Mouse (Mus musculus) liver, embryonic 12.5 days (tissue): ENCODE measurements around the gene Gm20662. TPM values are rescaled to one million over a fixed set of nuclear protein-coding genes. Genes with fewer than 3 reads are reported as not detected.

Source experiments
- ATAC-seq: fragments of 200-750 bp; cut with Nextera tagmentation; 2 replicates; pipeline ENCODE4 v1.8.0; 2017; ENCODE audit warnings: moderate number of reproducible peaks, mild to moderate bottlenecking, moderate library complexity
- H3K27ac ChIP-seq: fragments of 300-500 bp; sonication (generic); 2 replicates; pipeline ENCODE4 v1.5.1; 2016; ENCODE audit warnings: mild to moderate bottlenecking
- H3K27me3 ChIP-seq: fragments of 300-500 bp; sonication (generic); replicated peaks from 2 replicates; pipeline ENCODE4 v1.6.1; 2016; ENCODE audit warnings: mild to moderate bottlenecking, moderate library complexity
- H3K36me3 ChIP-seq: fragments of 300-500 bp; sonication (generic); 2 replicates; pipeline ENCODE4 v1.6.1; 2016; ENCODE audit warnings: mild to moderate bottlenecking, moderate library complexity
- H3K4me1 ChIP-seq: fragments of 300-500 bp; sonication (generic); 2 replicates; pipeline ENCODE4 v1.6.1; 2016
- H3K4me2 ChIP-seq: fragments of 300-500 bp; sonication (generic); 2 replicates; pipeline ENCODE4 v1.6.1; 2016; ENCODE audit warnings: mild to moderate bottlenecking, moderate library complexity
- H3K4me3 ChIP-seq: fragments of 300-500 bp; sonication (generic); 2 replicates; pipeline ENCODE4 v1.5.1; 2016; ENCODE audit warnings: mild to moderate bottlenecking, moderate library complexity
- H3K9ac ChIP-seq: fragments of 300-500 bp; sonication (generic); 2 replicates; pipeline ENCODE4 v1.6.1; 2016; ENCODE audit warnings: mild to moderate bottlenecking, moderate library complexity
- H3K9me3 ChIP-seq: fragments of 300-500 bp; sonication (generic); replicated peaks from 2 replicates; pipeline ENCODE4 v1.6.1; 2016; ENCODE audit warnings: mild to moderate bottlenecking, moderate library complexity
- WGBS: fragments of 180-500 bp; shearing (Covaris S2); methylation state at CpG from one replicate; pipeline ENCODE4 v1.1.7; 2016; ENCODE audit not compliant: insufficient replicate concordance; 5-methylcytosine and 5-hydroxymethylcytosine counted together
- polyA plus RNA-seq: library from polyadenylated mRNA; unstranded; fragments of >200 nt; fragmentation: Nextera tagmentation; extraction: Ambion mirVana; gene quantifications from 2 replicates; pipeline ENCODE4 v1.2.1, GENCODE M21; 2016

The Gm20662 gene
- polyA plus RNA-seq, 1 experiment from 2014 or later = 0.75 TPM

- Histone ChIP-seq H3K27ac (peak overlapping the region; percentile 98), H3K4me1 (peaks cover 88% of the 10 kb centered on the region), H3K9me3 (no peaks in the 10 kb centered on the region), H3K4me3 (peak overlapping the region; percentile 82), H3K9ac (peak overlapping the region; percentile 93), H3K27me3 (no peaks in the 10 kb centered on the region), H3K4me2 (peak overlapping the region; percentile 86), H3K36me3 (peaks cover 80% of the 10 kb centered on the region)
- ATAC-seq = no peak; the same call in 1 of the 2 replicates
- 34% methylated on average over 7 of the region's 7 CpGs for WGBS
Measured at GRCm38 (mm10) chr9:107981684-107982605, 14.2 kb upstream of the Gm20662 start.

DNA sequence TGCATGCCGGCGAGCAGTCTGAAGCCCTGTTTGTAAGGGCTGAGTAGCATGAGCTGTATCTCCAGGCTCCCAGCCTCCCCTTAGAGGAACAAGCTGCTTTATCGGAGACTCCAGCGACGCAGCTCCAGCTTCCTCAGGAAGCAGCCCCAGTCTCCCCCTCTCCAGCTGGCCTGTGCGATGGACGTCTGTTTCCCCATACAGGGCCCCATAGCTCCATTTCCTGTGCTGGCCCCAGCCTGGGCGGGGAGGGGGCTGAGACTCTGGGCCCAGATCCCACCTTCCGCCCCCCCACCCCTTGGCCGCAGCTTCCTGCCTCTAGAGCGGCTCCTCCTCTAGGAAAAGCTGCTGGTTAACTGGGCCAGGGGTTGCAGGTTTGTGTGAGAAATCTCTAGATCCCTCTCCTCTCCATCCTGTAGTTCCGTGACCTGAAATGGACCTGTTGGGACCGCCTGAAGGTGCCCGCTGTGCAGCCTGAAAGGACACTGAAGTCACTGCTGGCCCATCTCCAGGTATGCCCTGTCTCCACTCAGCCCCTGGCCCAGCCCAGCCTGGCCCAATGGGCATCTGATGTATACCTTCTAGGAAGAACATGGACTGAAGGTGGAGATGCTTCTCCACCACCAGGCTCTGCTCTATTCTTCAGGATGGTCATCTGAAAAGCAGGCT is 13.3 kb upstream of the Gm20662 start, which contains the start of gene Gm20661:
Gene Gm20661 (plus strand): TSS at position 378 of the 666 bp plus-strand sequence.
- peaks cover 87% of the 10 kb centered on the region for H3K4me1 ChIP-seq
- H3K9me3 ChIP-seq = no peaks in the 10 kb centered on the region
- H3K36me3 ChIP-seq = peaks cover 71% of the 10 kb centered on the region
- no peaks in the 10 kb centered on the region for H3K27me3 ChIP-seq
- H3K27ac ChIP-seq = peak within 1 kb of the TSS; percentile 98
- WGBS = 11% methylated on average over 14 of the region's 14 CpGs
- H3K4me2 ChIP-seq = peak within 1 kb of the TSS; percentile 86
- H3K4me3 ChIP-seq = peak within 1 kb of the TSS; percentile 82
- peak; percentile 82 for ATAC-seq
- H3K9ac ChIP-seq = peak within 1 kb of the TSS; percentile 93

DNA sequence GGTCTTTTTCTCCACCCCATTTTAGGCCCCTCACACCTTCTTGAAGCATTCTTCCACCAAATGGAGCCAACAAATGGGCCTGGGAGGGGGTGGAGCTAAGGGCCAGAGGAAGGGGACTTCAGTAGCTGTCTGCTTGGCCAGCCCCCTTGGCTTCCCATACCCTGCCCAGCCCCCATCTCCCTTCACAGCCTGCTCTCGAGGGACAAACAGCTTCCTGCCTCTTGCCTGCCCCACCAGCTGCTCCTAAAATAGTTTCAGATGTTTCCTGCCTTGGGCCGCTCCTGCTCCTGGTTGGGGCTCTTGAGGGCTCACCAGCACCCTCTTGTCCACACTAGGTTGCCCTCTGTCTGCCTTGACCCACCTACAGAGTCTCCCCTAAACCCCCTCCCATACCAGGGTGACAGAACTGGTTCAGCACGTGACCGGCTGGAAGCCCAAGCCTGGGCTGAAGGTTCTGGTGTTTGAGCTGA is 12.7 kb upstream of the Gm20662 start:
- Histone ChIP-seq H3K9ac (peak overlapping the region; percentile 93), H3K4me2 (peak overlapping the region; percentile 86), H3K4me3 (peak overlapping the region; percentile 82), H3K4me1 (peaks cover 87% of the 10 kb centered on the region), H3K27ac (peak overlapping the region; percentile 98), H3K36me3 (peaks cover 65% of the 10 kb centered on the region), H3K27me3 (no peaks in the 10 kb centered on the region), H3K9me3 (no peaks in the 10 kb centered on the region)
- WGBS = 8% methylated on average over 4 of the region's 4 CpGs
- ATAC-seq = no peak

- Histone ChIP-seq H3K4me2 (peak overlapping the region; percentile 86), H3K9ac (peak overlapping the region; percentile 93), H3K27me3 (no peaks in the 10 kb centered on the region), H3K4me3 (peak overlapping the region; percentile 82), H3K4me1 (peaks cover 80% of the 10 kb centered on the region), H3K27ac (peak overlapping the region; percentile 98), H3K36me3 (peaks cover 58% of the 10 kb centered on the region), H3K9me3 (no peaks in the 10 kb centered on the region)
- 25% methylated on average over 19 of the region's 19 CpGs for WGBS
- no peak for ATAC-seq
Measured at GRCm38 (mm10) chr9:107984052-107984753, 11.9 kb upstream of the Gm20662 start.

GRCm38 (mm10) chr9:107984754-107985055 is 11.4 kb upstream of the Gm20662 start:
- H3K9ac ChIP-seq = peak overlapping the region; percentile 93
- H3K9me3 ChIP-seq = no peaks in the 10 kb centered on the region
- no peaks in the 10 kb centered on the region for H3K27me3 ChIP-seq
- peak overlapping the region; percentile 98 for H3K27ac ChIP-seq
- peaks cover 53% of the 10 kb centered on the region for H3K36me3 ChIP-seq
- peak overlapping the region; percentile 86 for H3K4me2 ChIP-seq
- WGBS = 17% methylated on average over 9 of the region's 9 CpGs
- H3K4me3 ChIP-seq = peak overlapping the region; percentile 82
- no peak for ATAC-seq
- H3K4me1 ChIP-seq = peaks cover 78% of the 10 kb centered on the region

GRCm38 (mm10) chr9:107985131-107986119 is 10.7 kb upstream of the Gm20662 start, which contains the start of gene Inka1:
Gene Inka1, minus strand, starts transcription at chr9:107985879.
- peak; percentile 75 for ATAC-seq
- H3K4me1 ChIP-seq = peaks cover 78% of the 10 kb centered on the region
- H3K4me2 ChIP-seq = peak within 1 kb of the TSS; percentile 86

DNA sequence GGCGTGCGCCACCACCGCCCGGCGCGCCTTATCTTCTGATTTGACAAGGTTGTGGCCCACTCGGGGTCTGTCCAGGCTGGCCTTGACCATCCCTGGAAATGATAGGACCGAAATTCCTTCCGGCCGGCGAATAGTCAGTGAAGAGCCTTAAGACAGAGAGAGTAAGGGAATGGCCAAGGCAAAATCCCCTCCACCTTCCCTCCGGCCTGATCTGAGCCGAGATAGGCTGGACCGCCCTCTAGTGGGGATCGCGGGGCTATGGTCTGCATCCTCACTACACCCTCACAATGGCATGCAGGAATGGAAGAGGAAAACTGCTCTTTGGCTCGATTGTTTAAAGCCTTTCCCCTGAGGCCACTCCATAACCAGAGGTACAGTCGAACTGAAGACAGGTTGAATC is 9.8 kb upstream of the Gm20662 start:
- peak overlapping the region; percentile 86 for H3K4me2 ChIP-seq
- peak overlapping the region; percentile 82 for H3K4me3 ChIP-seq
- H3K27me3 ChIP-seq = no peaks in the 10 kb centered on the region
- 1% methylated on average over 18 of the region's 18 CpGs for WGBS
- H3K4me1 ChIP-seq = peaks cover 68% of the 10 kb centered on the region
- H3K27ac ChIP-seq = peak overlapping the region; percentile 98
- no peaks in the 10 kb centered on the region for H3K9me3 ChIP-seq
- peaks cover 36% of the 10 kb centered on the region for H3K36me3 ChIP-seq
- H3K9ac ChIP-seq = peak overlapping the region; percentile 93
- ATAC-seq = no peak

More at GRCm38 (mm10) chr9:107985131-107986119, 10.7 kb upstream of the Gm20662 start, which contains the start of gene Inka1:
- Histone ChIP-seq H3K4me3 (peak within 1 kb of the TSS; percentile 82), H3K9me3 (no peaks in the 10 kb centered on the region), H3K36me3 (peaks cover 45% of the 10 kb centered on the region), H3K27ac (peak within 1 kb of the TSS; percentile 98), H3K27me3 (no peaks in the 10 kb centered on the region), H3K9ac (peak within 1 kb of the TSS; percentile 93)
- under 1% methylated on average over 58 of the region's 58 CpGs for WGBS

DNA sequence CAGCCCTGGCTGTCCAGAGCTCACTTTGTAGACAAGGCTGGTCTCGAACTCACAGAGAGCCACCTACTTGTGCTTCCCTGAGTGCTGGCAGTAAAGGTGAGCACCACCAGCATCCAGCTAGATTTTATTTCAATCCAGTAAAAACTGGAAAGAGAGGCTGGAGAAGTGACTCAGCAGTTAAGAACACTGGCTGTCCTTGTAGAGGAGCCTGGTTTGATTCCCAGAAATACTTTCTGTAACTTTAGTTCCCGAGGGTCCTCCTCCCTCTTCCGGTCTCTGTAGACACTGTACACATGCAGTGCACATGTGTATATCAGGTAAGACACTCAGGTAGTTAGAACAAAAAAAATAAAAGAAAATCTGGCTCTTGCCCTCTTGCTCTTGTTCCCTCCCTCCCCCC is 8.2 kb upstream of the Gm20662 start:
- Histone ChIP-seq H3K36me3 (peaks cover 20% of the 10 kb centered on the region), H3K9ac (no peak overlapping the region), H3K27ac (no peak overlapping the region), H3K4me3 (no peak overlapping the region), H3K9me3 (no peaks in the 10 kb centered on the region), H3K27me3 (no peaks in the 10 kb centered on the region), H3K4me2 (no peak overlapping the region), H3K4me1 (peaks cover 52% of the 10 kb centered on the region)
- ATAC-seq = no peak
- WGBS = 59% methylated on average over 3 of the region's 3 CpGs

DNA sequence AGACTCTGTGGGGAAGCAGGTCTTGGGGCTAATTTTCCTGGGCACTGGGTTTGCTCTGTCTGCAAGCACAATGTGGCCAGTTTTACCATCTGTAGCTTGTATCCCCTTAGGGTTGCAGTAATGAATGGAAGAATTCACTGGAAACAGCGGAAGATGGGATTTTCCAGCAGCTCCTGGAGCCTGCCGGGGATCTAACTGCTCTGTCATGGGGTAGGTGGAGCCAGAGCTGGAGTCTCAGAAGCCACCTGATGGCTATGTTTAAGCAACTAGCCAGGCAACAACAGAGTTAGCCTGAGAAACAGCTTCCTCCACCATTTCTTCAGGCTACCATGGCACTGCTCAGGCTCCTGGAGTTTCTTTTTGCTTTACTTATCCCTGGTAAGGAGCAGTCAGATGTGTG is 4.0 kb upstream of the Gm20662 start, which contains the start of gene Cdhr4:
Gene Cdhr4 (plus strand): TSS at position 301 of the 400 bp plus-strand sequence.
- Histone ChIP-seq H3K4me2 (no peak within 1 kb of the TSS), H3K27me3 (no peaks in the 10 kb centered on the region), H3K4me3 (no peak within 1 kb of the TSS), H3K27ac (no peak within 1 kb of the TSS), H3K9ac (no peak within 1 kb of the TSS), H3K9me3 (no peaks in the 10 kb centered on the region), H3K36me3 (no peaks in the 10 kb centered on the region), H3K4me1 (peaks cover 22% of the 10 kb centered on the region)
- 68% methylated on average over 2 of the region's 2 CpGs for WGBS
- no peak for ATAC-seq

DNA sequence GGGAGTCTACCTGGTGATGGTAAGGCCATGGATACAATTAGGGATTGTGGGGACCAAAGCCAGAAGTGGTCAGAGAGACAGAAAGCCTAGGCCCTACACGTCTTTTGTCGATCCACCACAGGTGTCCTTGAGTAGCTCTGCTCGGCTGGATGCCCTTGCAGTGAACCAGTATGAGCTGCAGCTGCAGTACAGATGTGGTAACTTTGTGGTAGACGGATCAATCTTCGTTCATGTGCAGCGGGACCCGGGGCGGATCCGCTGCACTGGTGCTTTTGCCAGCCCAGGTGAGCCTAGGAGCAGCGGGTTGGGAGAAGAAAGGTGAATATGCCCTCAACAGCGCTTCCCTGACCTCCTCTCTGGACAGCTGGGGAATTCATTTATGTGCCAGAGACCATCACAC is 3.1 kb upstream of the Gm20662 start:
- Histone ChIP-seq H3K27me3 (no peaks in the 10 kb centered on the region), H3K36me3 (no peaks in the 10 kb centered on the region), H3K4me3 (no peak overlapping the region), H3K27ac (no peak overlapping the region), H3K9me3 (no peaks in the 10 kb centered on the region), H3K9ac (no peak overlapping the region), H3K4me1 (peaks cover 15% of the 10 kb centered on the region), H3K4me2 (no peak overlapping the region)
- no peak for ATAC-seq
- 83% methylated on average over 11 of the region's 11 CpGs for WGBS
